Mouse (Mus musculus): ENCODE measurements around the gene Iqgap3. TPM values are rescaled to one million over a fixed set of nuclear protein-coding genes. Genes with fewer than 3 reads are reported as not detected.
A peak's percentile ranks its signal among the peaks of the same experiment; 100 is the strongest.

Iqgap3 gene
- polyA plus RNA-seq, 1 experiment = 20.1 TPM

GRCm38 (mm10) chr3:88153290-88154011 is 71.7 kb downstream of the Iqgap3 start:
- Histone ChIP-seq H3K27ac (ENCODE audit: insufficient read depth, low read length) (no peak overlapping the region), H3K4me3 (ENCODE audit: insufficient read depth, low read length) (no peak overlapping the region), H3K4me1 (ENCODE audit: control insufficient read depth, insufficient read depth, low read length) (peaks cover 15% of the 10 kb centered on the region)
- no peak for TF ChIP-seq CTCF (IDR thresholded peaks at IDR 0.05; ENCODE audit: borderline replicate concordance, insufficient read depth, low read length)
- TF ChIP-seq POLR2A (IDR thresholded peaks at IDR 0.05; ENCODE audit: low read depth, low read length) = no peak

DNA sequence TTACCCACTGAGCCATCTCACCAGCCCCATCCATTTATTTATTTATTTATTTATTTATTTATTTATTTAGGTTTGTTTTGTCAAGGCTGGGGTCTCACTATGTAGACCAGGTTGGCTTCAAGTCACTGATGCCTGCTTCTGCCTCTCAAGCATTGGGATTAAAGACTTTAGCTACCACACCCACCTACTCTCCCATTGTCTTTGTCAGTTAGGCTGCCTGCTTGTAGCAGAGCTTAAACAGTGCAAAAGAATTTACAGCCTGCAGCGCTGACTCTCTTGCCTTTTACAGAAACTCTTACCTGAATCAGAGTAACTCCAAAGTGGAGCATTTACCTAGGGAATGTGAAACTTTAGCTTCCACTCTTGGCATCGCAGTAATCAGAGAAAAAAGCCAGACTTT is 72.5 kb downstream of the Iqgap3 start:
- TF ChIP-seq CTCF (IDR thresholded peaks at IDR 0.05; ENCODE audit: borderline replicate concordance, insufficient read depth, low read length) = no peak
- no peak for TF ChIP-seq POLR2A (IDR thresholded peaks at IDR 0.05; ENCODE audit: low read depth, low read length)
- Histone ChIP-seq H3K4me3 (ENCODE audit: insufficient read depth, low read length) (no peak overlapping the region), H3K27ac (ENCODE audit: insufficient read depth, low read length) (no peak overlapping the region), H3K4me1 (ENCODE audit: control insufficient read depth, insufficient read depth, low read length) (peaks cover 11% of the 10 kb centered on the region)

DNA sequence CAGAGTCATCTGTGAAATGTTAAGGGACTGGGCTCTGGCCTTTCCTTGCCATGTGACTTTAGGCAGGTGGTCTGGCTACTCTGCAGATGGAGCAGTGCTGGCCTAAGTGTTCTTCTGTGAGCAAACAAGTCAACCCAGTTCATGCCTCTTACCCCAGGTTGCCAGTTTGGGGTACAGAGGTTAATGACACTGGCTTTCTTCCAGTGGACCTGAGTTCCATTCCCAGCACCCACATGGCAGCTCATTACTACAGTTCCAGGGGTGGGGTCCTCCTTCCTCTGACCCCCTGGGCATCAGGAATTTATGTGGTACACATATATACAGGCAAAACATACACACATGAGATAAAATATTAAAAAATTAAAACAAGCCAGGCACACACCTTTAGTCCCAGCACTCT is 75.0 kb downstream of the Iqgap3 start:
- 0 out of 2 replicates have a peak, but pooled peaks cover 2% of the 10 kb centered on the region for H3K4me1 ChIP-seq (ENCODE audit: control insufficient read depth, insufficient read depth, low read length)
- no peak overlapping the region for H3K4me3 ChIP-seq (ENCODE audit: insufficient read depth, low read length)
- H3K27ac ChIP-seq (ENCODE audit: insufficient read depth, low read length) = no peak overlapping the region
- no peak for TF ChIP-seq POLR2A (IDR thresholded peaks at IDR 0.05; ENCODE audit: low read depth, low read length)
- TF ChIP-seq CTCF (IDR thresholded peaks at IDR 0.05; ENCODE audit: borderline replicate concordance, insufficient read depth, low read length) = no peak

DNA sequence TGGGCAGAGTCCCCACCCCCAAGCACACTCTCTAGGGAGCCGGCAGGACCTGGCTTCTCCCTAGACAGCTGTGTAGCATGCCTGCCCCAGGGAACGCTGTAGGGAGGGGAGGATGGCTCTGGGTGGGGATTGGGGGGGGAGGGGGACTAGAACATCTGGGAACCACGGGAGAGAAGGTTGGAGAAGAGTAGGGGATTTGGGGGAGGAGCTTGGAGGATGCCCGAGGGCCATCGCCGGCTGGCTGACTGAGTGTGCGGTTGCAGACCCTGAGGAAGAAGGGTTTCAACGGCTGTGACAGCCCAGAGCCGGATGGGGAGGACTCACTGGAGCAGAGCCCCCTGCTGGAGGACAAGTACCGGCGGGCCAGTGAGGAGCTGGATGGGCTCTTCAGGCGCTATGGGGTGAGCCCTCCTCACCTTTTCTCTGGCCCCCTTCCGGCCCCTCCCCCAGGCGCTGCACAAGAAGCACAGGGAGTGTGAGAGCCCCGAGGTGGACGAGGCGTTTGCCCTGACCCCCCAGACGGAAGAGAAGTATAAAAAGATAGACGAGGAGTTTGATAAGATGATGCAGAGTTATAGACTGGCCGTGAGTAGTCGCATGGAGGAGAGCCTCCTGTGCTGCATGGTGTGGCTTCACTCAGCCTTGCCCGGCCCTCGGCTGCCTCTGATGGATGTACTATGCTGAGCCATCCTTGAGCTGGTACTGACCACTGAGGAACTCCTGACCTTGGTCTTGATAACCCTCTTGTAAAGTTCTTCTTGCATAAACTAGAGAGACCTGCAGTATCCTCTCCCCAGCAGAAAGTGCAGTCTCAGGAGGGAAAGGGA is 76.2 kb downstream of the Iqgap3 start:
- no peak overlapping the region for H3K4me3 ChIP-seq (ENCODE audit: insufficient read depth, low read length)
- H3K27ac ChIP-seq (ENCODE audit: insufficient read depth, low read length) = no peak overlapping the region
- TF ChIP-seq POLR2A (IDR thresholded peaks at IDR 0.05; ENCODE audit: low read depth, low read length) (no peak), CTCF (IDR thresholded peaks at IDR 0.05; ENCODE audit: borderline replicate concordance, insufficient read depth, low read length) (peak; percentile 51)
- 0 out of 2 replicates have a peak, but pooled peaks cover 2% of the 10 kb centered on the region for H3K4me1 ChIP-seq (ENCODE audit: control insufficient read depth, insufficient read depth, low read length)

DNA sequence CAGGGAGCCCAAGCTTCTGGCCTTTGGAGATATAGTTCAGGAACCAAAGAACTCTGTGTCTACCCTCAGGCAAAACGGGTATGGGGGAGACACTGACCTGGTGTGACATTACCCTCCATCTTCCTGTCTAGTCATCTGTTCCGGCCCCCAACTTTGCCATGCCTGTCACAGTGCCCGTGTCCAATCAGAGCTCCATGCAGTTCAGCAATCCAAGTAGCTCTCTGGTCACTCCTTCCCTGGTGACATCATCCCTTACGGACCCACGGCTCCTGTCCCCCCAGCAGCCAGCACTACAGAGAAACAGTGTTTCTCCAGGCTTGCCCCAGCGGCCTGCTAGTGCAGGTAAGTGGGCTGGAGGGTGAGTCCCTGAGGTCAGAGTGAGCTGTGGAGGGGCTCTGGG is 77.2 kb downstream of the Iqgap3 start:
- H3K27ac ChIP-seq (ENCODE audit: insufficient read depth, low read length) = no peak overlapping the region
- H3K4me3 ChIP-seq (ENCODE audit: insufficient read depth, low read length) = no peak overlapping the region
- TF ChIP-seq POLR2A (IDR thresholded peaks at IDR 0.05; ENCODE audit: low read depth, low read length) = no peak

GRCm38 (mm10) chr3:88160856-88161255 is 79.1 kb downstream of the Iqgap3 start:
- Histone ChIP-seq H3K4me3 (ENCODE audit: insufficient read depth, low read length) (no peak overlapping the region), H3K4me1 (ENCODE audit: control insufficient read depth, insufficient read depth, low read length) (0 out of 2 replicates have a peak, but pooled peaks cover 2% of the 10 kb centered on the region), H3K27ac (ENCODE audit: insufficient read depth, low read length) (no peak overlapping the region)
- TF ChIP-seq POLR2A (IDR thresholded peaks at IDR 0.05; ENCODE audit: low read depth, low read length) (no peak), CTCF (IDR thresholded peaks at IDR 0.05; ENCODE audit: borderline replicate concordance, insufficient read depth, low read length) (no peak)

More for the DNA sequence above, 77.2 kb downstream of the Iqgap3 start:
- 0 out of 2 replicates have a peak, but pooled peaks cover 2% of the 10 kb centered on the region for H3K4me1 ChIP-seq (ENCODE audit: control insufficient read depth, insufficient read depth, low read length)

- 0 out of 2 replicates have a peak, but pooled peaks cover 2% of the 10 kb centered on the region for H3K4me1 ChIP-seq (ENCODE audit: control insufficient read depth, insufficient read depth, low read length)
- no peak overlapping the region for H3K27ac ChIP-seq (ENCODE audit: insufficient read depth, low read length)
- TF ChIP-seq CTCF (IDR thresholded peaks at IDR 0.05; ENCODE audit: borderline replicate concordance, insufficient read depth, low read length) (no peak), POLR2A (IDR thresholded peaks at IDR 0.05; ENCODE audit: low read depth, low read length) (no peak)
- no peak overlapping the region for H3K4me3 ChIP-seq (ENCODE audit: insufficient read depth, low read length)
Measured at GRCm38 (mm10) chr3:88162259-88162658, 80.5 kb downstream of the Iqgap3 start.

- no peak for TF ChIP-seq CTCF (IDR thresholded peaks at IDR 0.05; ENCODE audit: borderline replicate concordance, insufficient read depth, low read length)
- no peak for TF ChIP-seq POLR2A (IDR thresholded peaks at IDR 0.05; ENCODE audit: low read depth, low read length)
- H3K4me1 ChIP-seq (ENCODE audit: control insufficient read depth, insufficient read depth, low read length) = no peaks in the 10 kb centered on the region
- H3K4me3 ChIP-seq (ENCODE audit: insufficient read depth, low read length) = no peak overlapping the region
- no peak overlapping the region for H3K27ac ChIP-seq (ENCODE audit: insufficient read depth, low read length)
Measured at GRCm38 (mm10) chr3:88162811-88163210, 81.0 kb downstream of the Iqgap3 start.

DNA sequence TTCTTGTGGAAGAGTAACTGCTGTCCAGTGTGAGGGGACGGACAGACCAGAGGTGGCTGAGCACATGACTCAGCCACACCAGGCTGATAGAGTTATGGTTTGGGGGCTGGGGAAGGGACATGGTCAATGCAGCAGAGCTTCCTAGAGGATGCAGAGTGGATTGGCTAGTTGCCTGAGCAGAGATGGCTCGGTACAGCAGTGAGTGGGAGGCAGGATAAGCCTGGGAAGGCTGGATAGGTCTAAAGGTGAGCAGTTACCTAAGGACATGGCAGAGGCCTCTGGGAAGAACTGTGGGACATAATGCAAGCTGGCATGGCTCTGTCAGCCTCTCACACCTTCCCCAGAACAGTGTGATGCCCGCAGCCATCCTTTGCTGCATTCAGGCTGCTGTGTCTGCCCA is 82.1 kb downstream of the Iqgap3 start:
- Histone ChIP-seq H3K4me3 (ENCODE audit: insufficient read depth, low read length) (no peak overlapping the region), H3K27ac (ENCODE audit: insufficient read depth, low read length) (no peak overlapping the region), H3K4me1 (ENCODE audit: control insufficient read depth, insufficient read depth, low read length) (no peaks in the 10 kb centered on the region)
- TF ChIP-seq POLR2A (IDR thresholded peaks at IDR 0.05; ENCODE audit: low read depth, low read length) (no peak), CTCF (IDR thresholded peaks at IDR 0.05; ENCODE audit: borderline replicate concordance, insufficient read depth, low read length) (no peak)

GRCm38 (mm10) chr3:88164263-88164662 is 82.5 kb downstream of the Iqgap3 start:
- TF ChIP-seq CTCF (IDR thresholded peaks at IDR 0.05; ENCODE audit: borderline replicate concordance, insufficient read depth, low read length) = no peak
- no peak for TF ChIP-seq POLR2A (IDR thresholded peaks at IDR 0.05; ENCODE audit: low read depth, low read length)
- Histone ChIP-seq H3K27ac (ENCODE audit: insufficient read depth, low read length) (no peak overlapping the region), H3K4me3 (ENCODE audit: insufficient read depth, low read length) (no peak overlapping the region), H3K4me1 (ENCODE audit: control insufficient read depth, insufficient read depth, low read length) (no peaks in the 10 kb centered on the region)

Measured in embryonic fibroblast, embryonic 13.5 days (primary cell).